Mouse (Mus musculus): ENCODE results near the gene Ap1b1. TPM values are rescaled to one million over a fixed set of nuclear protein-coding genes. Genes with fewer than 3 reads are reported as not detected.

Ap1b1 gene
- polyA plus RNA-seq, 2 experiments from 2014 or later, result 43.6 to 77.5 TPM

DNA sequence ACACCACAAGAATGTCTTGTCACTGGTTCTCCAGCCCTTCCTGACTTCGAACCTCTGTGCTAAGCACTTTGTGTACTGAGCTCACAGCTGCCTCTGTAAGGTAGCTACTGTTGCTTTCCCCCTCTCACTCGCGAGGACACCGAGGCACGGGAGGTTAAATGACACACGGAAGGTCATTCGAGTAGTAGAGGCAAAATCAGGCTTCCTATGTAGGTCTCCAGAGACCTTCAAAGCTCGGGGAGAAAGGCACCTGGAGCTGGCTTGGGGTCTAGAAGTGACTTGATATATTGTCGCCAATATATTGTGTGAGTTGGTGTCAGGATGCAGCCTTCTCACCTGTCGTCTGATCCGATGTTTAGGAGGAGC, 846 bp downstream of the Ap1b1 start:
- no peak for ATAC-seq

DNA sequence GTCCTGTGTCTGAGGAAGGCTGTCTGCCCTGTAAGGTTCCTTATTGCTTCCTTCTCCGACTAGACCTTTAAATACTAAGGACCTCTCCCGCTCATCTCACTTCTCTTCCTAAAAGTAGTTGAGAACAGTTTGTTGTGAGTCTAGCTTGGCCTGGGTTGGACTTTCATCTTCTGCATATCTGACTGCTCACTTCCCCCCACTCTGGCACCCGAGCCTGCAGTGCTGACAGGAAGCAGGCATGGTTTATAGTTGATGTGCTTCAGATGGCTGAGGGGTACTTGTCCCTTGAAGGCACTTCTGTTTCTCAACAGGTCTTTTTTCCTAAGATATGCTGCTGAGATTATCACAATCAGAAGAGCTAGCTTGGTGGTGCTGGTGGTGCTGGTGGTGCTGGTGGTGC, 2.6 kb downstream of the Ap1b1 start:
- ATAC-seq, result peak; percentile 33

DNA sequence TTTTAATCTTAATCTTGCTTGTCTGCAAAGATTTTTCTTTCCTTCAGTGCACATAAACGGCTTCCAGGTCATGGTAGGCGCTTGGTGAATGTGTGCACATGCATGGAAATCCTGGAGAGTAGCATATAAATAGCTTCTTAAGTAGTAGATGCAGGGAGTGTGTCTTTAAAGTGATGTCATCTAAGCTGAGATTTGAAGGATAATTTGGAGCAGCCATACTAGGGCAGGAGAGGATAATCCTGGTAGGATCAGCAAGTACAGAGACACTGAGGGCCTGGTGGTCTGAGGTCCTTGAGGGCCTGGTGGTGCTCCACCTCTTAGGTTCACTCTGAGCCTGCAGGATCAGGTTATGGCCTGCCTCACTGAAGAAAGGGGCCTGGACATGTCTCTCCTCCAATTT, 5.8 kb downstream of the Ap1b1 start:
- no peak for ATAC-seq

DNA sequence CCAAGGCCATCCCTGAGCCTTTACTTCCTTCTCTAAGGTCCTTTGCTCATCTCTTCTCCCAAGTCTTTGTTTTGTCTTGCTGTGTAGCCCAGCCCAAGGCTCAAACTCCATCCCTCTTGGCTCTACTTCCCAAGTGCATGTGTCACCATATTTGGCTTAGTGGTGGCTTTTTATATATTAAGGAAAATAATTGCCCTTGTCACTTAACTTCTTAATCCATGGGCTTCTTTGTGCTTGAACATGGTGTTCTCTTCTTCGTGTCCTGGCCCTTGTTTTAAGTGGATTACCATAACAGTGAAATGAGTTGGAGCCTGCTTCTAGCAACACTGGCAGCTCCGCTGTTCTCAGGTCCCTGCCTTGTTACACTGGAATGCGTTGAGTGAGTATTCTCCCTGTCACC, 9.1 kb downstream of the Ap1b1 start:
- no peak for ATAC-seq

DNA sequence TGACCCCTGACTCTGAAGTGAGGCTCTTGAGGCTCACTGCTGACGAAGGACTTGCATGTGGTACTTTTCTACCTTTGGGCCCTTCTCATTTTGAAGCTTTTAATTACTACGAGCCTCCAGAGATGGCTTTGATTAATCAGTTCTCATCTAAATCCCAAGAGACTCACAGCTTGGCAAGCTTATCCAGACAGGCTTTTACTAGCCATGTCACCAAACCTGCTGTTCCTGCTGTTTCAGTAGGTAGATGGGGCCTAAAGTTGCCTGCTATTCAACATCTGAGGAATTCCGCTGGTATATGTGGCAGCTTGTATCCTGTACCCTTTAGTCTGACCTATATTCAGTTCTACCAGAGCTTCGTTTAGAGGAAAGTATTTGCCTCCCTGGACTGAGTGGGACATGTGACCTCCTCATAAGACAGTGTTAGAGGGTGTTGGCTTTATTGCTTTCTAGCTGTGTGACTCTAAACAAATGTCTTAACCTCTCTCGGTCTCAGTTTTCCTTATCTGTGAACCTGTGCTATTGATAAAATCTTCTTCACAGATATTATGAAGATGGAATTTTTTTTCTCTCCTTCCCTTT, 10.1 kb downstream of the Ap1b1 start:
- ATAC-seq, result no peak

DNA sequence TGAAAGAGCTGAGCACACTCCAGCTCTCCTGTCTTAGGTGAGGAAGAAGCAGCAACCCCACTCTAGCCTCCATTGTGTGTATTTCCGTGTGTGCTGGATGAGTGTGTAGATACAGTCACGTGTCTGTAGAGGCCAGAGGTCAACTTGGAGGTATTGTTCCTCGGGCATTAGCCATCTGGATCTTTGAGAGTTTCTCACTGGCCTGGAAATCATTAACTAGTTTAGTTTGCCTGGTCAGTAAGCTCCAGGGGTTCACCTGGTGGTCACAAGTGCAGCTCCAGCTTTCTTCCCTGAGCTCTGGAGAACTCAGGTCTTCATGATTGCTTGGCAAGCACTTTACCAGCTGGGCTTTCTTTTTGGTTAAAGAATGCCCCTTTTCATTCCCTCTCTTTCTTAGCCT, 11.7 kb downstream of the Ap1b1 start:
- no peak for ATAC-seq

DNA sequence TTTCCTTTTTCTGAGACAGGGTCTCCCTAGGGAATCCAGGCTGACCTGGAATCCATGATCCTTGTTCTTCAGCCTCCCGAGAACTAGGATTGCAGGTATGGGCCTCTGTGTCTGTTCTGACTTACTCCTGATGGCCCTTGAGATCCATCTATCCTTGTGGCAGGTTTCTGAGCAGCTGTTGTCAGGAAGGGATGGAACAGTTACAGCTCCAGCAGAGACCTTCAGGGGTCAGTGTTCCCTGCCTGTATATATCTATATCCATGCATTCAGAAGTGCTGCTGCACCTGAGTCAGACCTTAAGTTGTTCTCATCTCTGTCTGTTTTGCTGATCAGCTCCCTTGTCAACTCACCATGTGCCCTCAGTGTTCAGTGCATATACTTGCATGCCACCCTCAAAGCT, 12.1 kb downstream of the Ap1b1 start:
- ATAC-seq, result no peak

DNA sequence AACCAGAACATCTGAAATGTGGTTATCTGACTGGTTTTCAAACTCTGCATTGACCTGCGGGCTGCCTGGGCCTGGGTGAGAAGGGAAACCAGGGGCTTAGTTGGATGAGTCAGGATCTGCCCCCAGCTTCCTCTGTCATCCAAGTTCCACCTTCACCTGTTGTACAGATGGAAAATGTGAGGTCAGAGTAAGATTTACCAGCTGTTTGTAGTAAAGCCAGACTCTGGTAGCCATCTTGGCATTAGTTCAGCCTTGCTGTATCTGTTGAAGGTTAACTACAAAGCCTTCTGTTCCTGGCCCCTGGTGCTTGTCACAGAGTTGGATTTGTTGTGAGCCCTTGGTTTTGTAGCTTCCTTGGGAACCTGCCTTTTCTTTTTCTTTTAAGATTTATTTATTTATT, 13.6 kb downstream of the Ap1b1 start:
- no peak for ATAC-seq

DNA sequence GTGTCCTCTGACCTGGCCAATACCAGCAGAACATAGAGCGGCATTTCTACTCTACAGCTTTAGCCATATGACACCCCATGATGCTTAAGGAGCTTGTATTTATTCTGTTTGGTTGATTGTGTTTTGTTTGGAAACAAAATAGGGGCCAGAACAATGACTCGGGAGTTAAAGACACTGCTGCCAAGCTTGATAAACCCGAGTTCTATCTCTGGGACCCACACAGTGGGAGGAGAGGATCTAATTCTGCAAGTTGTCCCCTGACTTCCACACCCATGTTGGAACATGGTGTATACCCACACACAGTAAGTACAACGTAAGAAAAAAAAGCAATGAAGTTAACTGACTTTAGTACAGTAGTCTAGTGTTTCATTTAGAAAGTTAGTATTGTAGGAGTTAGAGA, 16.2 kb downstream of the Ap1b1 start:
- ATAC-seq, result no peak

DNA sequence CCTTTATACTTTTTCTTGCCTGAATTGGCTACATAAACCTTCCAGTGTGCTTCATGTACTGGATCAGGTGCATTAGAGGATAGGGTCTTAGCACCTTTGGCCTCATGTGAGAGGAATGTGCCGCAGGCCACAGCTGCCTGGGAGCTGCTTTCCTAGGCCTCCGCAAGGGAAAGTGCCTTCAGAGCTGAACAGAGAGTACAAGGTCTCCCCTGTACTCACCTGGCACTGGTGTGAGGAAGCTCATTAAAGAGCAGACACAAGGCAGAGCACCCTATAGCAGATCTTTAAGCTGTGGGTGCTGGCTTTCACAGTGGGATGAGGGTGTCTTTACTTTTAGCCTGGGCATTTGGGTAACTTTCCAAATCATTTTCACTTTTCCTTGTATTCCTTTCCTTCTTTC, 18.9 kb downstream of the Ap1b1 start:
- no peak for ATAC-seq

DNA sequence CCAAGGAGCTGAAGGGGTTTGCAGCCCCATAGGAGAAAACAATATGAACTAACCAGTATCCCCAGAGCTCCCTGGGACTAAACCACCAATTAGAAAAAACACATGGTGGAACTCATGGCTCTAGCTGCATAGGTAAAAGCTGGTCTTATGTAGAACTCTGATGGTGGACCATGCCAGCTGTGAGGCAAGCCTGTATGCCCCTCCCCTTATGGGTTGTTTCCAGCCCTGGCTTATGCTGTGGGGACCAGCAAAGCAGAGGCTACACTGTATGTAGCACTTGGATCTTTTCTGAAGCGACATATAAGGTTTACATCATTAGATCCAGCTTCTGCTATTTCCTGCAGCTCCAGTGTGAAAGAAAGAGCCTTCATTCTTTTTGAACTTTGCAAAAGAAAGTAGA, 20.6 kb downstream of the Ap1b1 start:
- no peak for ATAC-seq

DNA sequence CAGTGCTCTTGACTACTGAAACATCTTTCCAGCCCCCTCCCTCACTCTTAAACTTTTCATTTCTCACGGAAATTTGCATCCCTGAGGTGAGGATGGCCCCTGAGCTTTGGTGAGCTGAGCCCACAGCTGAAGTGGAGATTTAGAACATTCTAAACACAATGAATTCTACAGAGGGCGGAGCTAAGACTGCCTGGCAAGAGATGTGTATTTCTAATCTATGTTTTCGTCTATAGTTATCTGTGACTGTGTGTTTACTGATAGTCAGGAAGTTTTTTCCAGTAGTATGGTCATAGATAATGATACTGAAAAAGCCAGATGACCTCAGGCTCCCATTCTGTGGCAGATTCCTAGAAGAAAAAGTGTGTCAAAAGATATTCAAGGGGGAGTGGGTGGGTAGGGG, 22.2 kb downstream of the Ap1b1 start:
- ATAC-seq, result no peak

DNA sequence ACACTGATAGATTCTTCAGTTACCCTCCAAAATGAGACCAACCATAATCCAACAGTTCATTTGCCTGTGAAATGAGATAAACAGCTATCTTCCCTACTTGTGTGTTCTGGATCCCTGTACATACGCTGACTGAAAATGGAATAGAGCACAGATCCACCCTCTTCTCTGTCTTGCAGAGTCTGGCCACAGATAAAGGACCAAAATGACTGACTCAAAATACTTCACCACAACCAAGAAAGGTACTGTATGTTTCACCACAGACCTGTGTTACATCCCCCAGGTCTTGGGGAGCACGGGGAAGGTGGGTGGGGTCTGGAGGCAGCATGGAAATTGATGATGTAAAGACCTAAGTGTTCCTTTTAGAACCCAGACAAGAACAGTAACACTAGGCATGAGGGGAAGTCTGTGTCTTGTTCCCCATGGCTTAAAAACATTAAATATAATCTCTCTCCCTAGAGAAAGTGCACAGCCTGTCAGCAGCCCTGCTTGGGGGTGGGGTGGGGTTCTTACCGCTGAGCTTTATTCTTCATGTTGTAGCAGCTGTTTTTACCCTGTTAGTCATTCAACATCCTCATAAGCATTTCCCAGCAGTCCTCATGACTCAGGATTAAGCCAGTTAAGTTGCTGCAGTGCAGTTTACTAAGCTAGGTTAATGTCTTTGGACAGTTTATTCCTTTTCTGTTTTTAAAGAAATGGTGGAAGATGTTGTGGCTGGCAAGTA, 22.9 kb downstream of the Ap1b1 start:
- ATAC-seq, result no peak

DNA sequence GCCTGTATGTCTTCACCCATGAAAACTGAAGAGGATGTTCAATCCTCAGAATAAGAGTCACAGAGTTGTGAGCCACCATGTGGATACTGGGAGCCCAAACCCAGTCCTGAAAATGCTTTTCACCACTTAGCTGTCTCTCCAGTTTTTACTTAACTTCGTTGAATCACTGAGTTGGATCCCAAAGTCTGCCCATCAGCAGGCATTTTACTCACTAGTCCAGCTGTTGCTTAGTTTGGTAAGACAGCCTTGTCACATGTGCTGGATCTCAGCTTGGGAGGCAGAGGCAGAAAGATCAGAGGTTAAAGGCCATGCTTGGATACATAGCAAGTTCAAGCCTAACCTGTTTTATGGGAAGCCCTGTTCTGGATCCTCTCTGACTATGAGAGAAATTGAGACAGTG, 23.6 kb downstream of the Ap1b1 start:
- ATAC-seq, result no peak

DNA sequence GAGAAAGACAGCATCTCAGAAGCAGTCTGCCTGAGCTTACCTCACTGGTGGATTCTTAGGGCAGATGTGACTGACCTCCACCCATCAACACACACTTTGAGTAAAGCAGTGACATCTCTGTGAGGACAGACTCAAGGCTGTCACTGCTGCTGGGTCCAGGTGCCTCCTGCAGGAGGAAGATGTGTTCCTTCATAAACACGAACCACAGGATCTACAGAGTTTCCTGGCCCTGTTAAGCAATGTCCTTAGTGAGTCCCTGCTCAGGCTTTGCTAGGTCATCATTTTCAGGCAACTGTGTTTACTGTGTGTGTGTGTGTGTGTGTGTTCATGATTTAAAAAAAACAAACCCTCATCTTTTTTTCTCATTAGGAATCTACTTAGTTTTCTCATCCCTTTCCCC, 24.9 kb downstream of the Ap1b1 start:
- ATAC-seq, result no peak

DNA sequence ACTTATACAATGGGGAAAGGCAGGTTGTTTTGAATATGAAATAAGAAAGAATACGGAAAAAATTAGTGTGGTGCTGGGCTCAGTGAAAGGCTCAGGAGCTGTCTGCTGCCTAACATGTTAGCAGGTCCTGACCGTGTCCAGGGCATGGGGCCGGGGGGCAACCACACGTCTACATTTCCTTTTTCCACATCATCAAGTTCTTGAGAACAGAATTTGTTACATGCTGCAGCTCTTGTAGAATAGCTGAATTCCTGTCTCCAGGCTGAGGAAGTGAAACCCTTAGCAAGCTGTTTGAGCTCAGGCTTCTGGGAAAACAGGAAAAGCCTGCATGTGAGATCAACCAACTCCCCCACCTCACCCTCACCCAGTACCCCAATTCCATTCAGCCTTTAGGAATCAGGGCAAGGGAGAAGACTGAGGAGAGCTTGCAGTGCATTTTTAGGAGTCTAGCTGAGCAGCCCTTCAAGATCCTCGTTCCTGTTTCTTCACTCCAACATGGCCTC, 25.6 kb downstream of the Ap1b1 start:
- ATAC-seq, result no peak

DNA sequence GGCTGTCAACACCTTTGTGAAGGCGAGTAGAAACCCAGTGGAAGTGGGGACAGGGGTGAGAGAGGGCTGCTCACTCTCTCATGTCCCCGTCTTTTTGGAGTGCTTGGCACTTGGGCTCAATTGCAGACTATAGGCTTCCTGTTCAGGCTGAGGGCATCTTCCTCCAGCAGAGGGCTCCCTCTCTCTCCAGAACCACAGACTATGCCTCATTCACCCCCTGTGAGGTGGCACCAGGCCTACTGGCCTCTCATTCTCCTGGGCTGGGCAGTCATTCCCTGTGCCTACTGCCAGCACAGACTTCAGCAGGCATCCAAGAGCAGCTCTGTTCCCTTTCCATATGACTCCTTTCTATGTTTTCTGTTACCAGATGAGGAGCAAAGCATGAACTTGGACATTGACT, 29.1 kb downstream of the Ap1b1 start:
- no peak for ATAC-seq

DNA sequence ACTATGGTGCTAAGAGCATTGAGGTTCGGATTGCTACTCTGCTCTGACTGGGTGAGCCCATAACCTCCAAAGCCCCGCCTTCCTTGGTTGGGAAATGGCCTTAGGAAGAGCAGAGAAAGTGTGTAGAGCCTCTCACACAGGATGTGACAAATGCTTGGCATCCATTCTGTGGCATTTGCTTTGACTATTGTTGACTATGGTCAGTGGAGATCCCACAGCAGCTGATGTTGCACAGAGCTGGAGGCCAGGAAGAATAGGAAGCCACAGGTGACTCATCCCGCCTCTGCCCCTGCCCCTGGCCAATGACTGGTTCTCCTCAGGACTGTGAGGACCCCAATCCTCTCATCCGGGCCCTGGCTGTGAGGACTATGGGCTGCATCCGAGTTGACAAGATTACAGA, 29.7 kb downstream of the Ap1b1 start:
- no peak for ATAC-seq

DNA sequence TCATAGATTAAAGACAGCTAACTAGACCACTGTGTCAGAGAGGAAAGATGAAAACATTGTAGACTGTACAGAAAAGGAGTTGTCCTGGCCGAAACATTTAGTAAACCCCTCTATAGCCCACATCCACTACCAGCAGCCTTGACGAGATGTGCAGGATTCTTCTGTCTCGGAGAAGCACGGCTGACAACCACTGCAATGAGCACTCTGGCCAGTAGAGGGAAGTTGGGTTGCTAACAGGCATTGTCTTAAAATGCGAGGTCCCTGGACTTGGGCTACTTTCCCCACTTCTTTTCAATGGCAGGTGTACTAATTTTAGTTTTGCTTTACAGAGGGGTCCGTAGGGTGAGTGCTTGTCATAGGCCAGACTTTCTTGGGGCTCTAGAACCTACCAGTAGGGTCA, 30.9 kb downstream of the Ap1b1 start:
- no peak for ATAC-seq

DNA sequence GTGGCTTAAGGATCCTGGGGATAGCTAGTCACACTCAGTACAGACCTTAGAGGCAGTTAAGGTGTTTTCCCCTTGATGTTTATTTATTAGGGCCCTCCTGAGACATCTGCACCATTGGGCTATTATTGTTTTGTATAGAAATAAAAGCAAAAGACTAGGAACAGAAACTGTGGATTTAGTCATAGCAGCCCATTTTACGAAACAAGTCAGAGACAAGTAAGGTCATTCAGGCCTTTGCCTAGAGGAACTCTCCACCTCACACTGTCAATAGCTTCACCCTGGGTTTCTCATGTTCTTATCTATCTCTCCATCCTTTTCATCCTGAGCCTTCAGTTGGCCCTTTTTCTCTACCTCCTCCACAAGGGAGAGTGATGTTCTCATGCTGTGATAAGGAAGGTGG, 38.5 kb downstream of the Ap1b1 start:
- no peak for ATAC-seq

DNA sequence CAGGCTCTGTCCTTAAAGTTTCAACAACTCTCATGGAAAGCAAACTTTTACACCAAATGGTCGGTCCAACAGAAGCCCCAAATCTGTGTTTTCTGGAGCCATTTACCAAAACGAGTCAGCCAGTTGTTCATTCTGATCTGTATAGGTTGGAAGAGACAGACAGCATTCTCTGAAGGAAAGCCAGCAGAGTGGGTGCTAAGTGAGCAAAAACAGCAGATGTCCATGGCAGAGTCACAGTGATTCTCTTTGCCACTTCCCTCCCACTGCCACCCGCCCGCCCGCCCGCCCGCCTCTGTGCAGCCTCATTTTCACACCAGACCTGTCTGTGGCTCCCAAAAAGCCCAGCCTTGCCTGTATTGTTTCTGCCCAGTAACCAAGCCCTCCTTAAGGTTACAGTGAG, 41.6 kb downstream of the Ap1b1 start:
- no peak for ATAC-seq

DNA sequence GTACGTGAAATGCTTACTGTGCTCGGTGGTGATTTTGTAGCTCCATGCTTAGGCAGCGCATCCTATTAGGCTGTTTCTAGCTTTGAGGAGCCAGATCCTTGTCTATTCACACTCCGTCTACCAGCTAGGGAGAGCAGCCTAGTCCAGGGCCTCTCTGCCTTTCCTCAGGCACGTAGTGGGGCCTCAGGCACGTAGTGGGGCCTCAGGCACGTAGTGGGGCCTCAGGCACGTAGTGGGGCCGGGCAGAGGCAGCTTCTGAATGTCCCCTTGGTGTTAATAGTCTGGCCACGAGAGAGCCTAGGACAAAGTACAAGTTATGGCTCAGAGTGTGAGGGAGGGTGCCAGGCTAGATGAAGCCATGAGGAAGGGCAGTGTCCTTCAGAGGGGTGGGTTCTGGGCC, 46.1 kb downstream of the Ap1b1 start:
- no peak for ATAC-seq

DNA sequence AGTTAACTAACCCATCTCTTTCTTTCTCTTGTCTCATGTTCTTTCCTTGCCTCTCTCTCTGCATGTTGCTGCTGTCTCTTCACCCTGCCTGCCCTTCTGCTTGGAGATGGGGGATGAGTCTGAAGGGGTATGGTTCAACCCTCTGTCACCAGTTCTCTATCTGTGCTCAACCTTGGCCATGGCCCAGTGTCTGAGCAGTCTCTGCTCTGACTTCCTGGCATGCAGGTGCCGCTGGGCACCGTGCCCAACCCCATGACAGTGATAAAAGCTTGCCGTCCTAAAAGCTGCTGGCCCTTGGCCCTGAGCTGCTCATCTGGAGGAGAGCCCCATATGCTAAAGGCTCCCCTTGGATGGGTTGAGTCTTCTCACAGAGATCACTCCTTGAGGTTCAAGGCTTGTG, 46.5 kb downstream of the Ap1b1 start:
- ATAC-seq, result no peak

DNA sequence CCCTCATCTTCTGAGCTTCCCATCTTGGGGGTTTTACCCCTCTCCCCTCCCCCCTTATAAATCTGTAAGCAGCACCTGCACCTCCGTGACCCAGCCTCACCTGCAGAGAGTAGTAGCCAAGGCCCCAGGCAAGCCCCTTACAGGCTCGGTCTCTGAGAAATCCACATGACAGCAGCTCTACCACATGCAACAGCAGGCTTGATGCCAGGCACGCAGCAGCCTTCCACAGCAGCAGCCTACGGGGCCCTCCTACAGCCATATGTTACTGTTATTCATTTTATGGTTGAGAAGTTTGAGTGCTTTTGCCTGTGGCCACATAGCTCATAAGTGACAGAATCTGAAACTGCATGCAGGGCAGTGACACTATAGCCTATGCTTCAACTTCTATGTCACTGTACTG, 48.8 kb downstream of the Ap1b1 start:
- ATAC-seq, result no peak
